8 mouse cellular contexts compared by ENCODE assay signal in the genomic region with DNA sequence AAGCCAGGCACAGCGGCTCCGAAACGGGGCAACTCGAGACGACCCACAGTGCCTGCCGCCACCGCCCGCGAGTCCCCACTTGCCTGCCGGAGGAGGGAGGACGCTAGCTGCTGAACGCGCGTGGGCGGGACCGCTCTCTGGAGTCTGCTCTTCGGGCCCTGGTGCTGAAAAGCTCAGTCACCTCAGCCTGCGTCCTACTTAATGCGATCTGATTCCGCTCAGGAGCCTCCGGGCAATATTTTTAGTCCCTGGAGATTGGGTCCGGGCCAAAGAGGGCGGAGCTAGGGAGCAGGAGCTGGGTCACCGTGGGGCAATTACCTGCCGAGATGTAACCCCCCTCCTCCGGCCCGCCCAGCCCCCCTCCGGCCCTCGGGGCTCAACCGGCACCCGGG. TPM values are rescaled to one million over a fixed set of nuclear protein-coding genes. Genes with fewer than 3 reads are reported as not detected.
DNase-seq lines count a peak whose midpoint lies in the region; ATAC-seq lines count a peak whose summit lies in the region.

No protein-coding gene starts in this region.

- peak overlapping the region; percentile 77 for H3K4me2 ChIP-seq in embryonic facial prominence, embryonic 13.5 days
- H3K4me2 ChIP-seq in heart, embryonic 11.5 days = peak overlapping the region; percentile 82
- peak overlapping the region; percentile 75 for H3K4me2 ChIP-seq in kidney, embryonic 16.5 days (replicated peaks; ENCODE audit: low read depth, low read length)
- H3K4me2 ChIP-seq in liver, embryonic 12.5 days = peak overlapping the region; percentile 97
- H3K4me2 ChIP-seq in stomach, embryonic 14.5 days (replicated peaks; ENCODE audit: low read depth, low read length) = peak overlapping the region; percentile 78

- peak overlapping the region; percentile 88 for H3K4me3 ChIP-seq in embryonic facial prominence, embryonic 13.5 days
- peak overlapping the region; percentile 87 for H3K4me3 ChIP-seq in heart, embryonic 11.5 days (ENCODE audit: low read depth, low read length)
- peak overlapping the region; percentile 80 for H3K4me3 ChIP-seq in kidney, embryonic 16.5 days (ENCODE audit: low read length)
- H3K4me3 ChIP-seq in liver, embryonic 12.5 days = peak overlapping the region; percentile 77
- peak overlapping the region; percentile 80 for H3K4me3 ChIP-seq in stomach, embryonic 14.5 days (ENCODE audit: low read depth, low read length)

- peaks cover 24% of the 10 kb centered on the region for H3K4me1 ChIP-seq in embryonic facial prominence, embryonic 13.5 days
- H3K4me1 ChIP-seq in heart, embryonic 11.5 days (ENCODE audit: control insufficient read depth, insufficient read depth, low read length) = peaks cover 20% of the 10 kb centered on the region
- peaks cover 26% of the 10 kb centered on the region for H3K4me1 ChIP-seq in kidney, embryonic 16.5 days (ENCODE audit: insufficient read depth, low read length)
- H3K4me1 ChIP-seq in liver, embryonic 12.5 days = peaks cover 27% of the 10 kb centered on the region
- H3K4me1 ChIP-seq in stomach, embryonic 14.5 days (ENCODE audit: control insufficient read depth, insufficient read depth, low read length) = peaks cover 12% of the 10 kb centered on the region; the same call in 1 of the 2 replicates

- 0% methylated on average over 31 of the region's 31 CpGs for WGBS in embryonic facial prominence, embryonic 13.5 days
- under 1% methylated on average over 29 of the region's 31 CpGs for WGBS in heart, embryonic 11.5 days (ENCODE audit: insufficient replicate concordance)
- 0% methylated on average over 31 of the region's 31 CpGs for WGBS in kidney, embryonic 16.5 days
- WGBS in liver, embryonic 12.5 days (ENCODE audit: insufficient replicate concordance) = under 1% methylated on average over 31 of the region's 31 CpGs
- WGBS in stomach, embryonic 14.5 days = under 1% methylated on average over 31 of the region's 31 CpGs

- DNase-seq in 3134 (ENCODE audit: extremely low read depth, insufficient read length, low spot score) = peak; percentile 83
- DNase-seq in adrenal gland, adult 8-10 months = peak; percentile 77
- DNase-seq in natural killer cell, adult 2 months (ENCODE audit: low spot score in 2 of 2) = peak; percentile 62 to 78

- no peaks in the 10 kb centered on the region for H3K27me3 ChIP-seq in embryonic facial prominence, embryonic 13.5 days
- 0 out of 2 replicates have a peak, but pooled peaks cover 2% of the 10 kb centered on the region for H3K27me3 ChIP-seq in heart, embryonic 11.5 days (ENCODE audit: control insufficient read depth, insufficient read depth, low read length)
- H3K27me3 ChIP-seq in kidney, embryonic 16.5 days (ENCODE audit: insufficient read depth, low read length) = no peaks in the 10 kb centered on the region
- peaks cover 42% of the 10 kb centered on the region for H3K27me3 ChIP-seq in liver, embryonic 12.5 days (replicated peaks)
- H3K27me3 ChIP-seq in stomach, embryonic 14.5 days (ENCODE audit: control insufficient read depth, insufficient read depth, low read length) = no peaks in the 10 kb centered on the region

- peak overlapping the region; percentile 92 for H3K27ac ChIP-seq in embryonic facial prominence, embryonic 13.5 days
- peak overlapping the region; percentile 65 for H3K27ac ChIP-seq in heart, embryonic 11.5 days (ENCODE audit: low read depth, low read length)
- peak overlapping the region; percentile 87 for H3K27ac ChIP-seq in kidney, embryonic 16.5 days (ENCODE audit: low read length)
- peak overlapping the region; percentile 57 for H3K27ac ChIP-seq in liver, embryonic 12.5 days
- peak overlapping the region; percentile 75; the same call in 1 of the 2 replicates for H3K27ac ChIP-seq in stomach, embryonic 14.5 days (ENCODE audit: low read length)

- ATAC-seq in embryonic facial prominence, embryonic 13.5 days (ENCODE audit: insufficient number of reproducible peaks, insufficient read depth, low FRiP score, low TSS enrichment, low read depth) = peak; percentile 76
- ATAC-seq in heart, embryonic 11.5 days (replicated peaks; ENCODE audit: insufficient number of reproducible peaks, low FRiP score, low TSS enrichment) = peak; percentile 41
- ATAC-seq in kidney, embryonic 16.5 days (ENCODE audit: low FRiP score, low TSS enrichment) = peak; percentile 47
- ATAC-seq in liver, embryonic 12.5 days = peak; percentile 32
- ATAC-seq in stomach, embryonic 14.5 days (ENCODE audit: insufficient number of reproducible peaks, insufficient read depth, low FRiP score, low read depth) = peak; percentile 33

- H3K9me3 ChIP-seq in embryonic facial prominence, embryonic 13.5 days = no peaks in the 10 kb centered on the region
- H3K9me3 ChIP-seq in heart, embryonic 11.5 days (replicated peaks; ENCODE audit: control insufficient read depth, low read length) = no peaks in the 10 kb centered on the region
- no peaks in the 10 kb centered on the region for H3K9me3 ChIP-seq in kidney, embryonic 16.5 days (ENCODE audit: low read length)
- H3K9me3 ChIP-seq in liver, embryonic 12.5 days (replicated peaks) = no peaks in the 10 kb centered on the region
- H3K9me3 ChIP-seq in stomach, embryonic 14.5 days (ENCODE audit: control insufficient read depth, low read depth, low read length) = no peaks in the 10 kb centered on the region

- peak overlapping the region; percentile 87 for H3K9ac ChIP-seq in embryonic facial prominence, embryonic 13.5 days
- H3K9ac ChIP-seq in heart, embryonic 11.5 days (ENCODE audit: low read depth, low read length) = peak overlapping the region; percentile 85
- peak overlapping the region; percentile 87 for H3K9ac ChIP-seq in kidney, embryonic 16.5 days (replicated peaks; ENCODE audit: low read length)
- H3K9ac ChIP-seq in liver, embryonic 12.5 days = peak overlapping the region; percentile 76
- peak overlapping the region; percentile 73 for H3K9ac ChIP-seq in stomach, embryonic 14.5 days (replicated peaks; ENCODE audit: low read depth, low read length)

- peaks cover 31% of the 10 kb centered on the region for H3K36me3 ChIP-seq in embryonic facial prominence, embryonic 13.5 days
- peaks cover 16% of the 10 kb centered on the region; the same call in 1 of the 2 replicates for H3K36me3 ChIP-seq in heart, embryonic 11.5 days (ENCODE audit: control insufficient read depth, insufficient read depth, low read length)
- peaks cover 24% of the 10 kb centered on the region; the same call in 1 of the 2 replicates for H3K36me3 ChIP-seq in kidney, embryonic 16.5 days (ENCODE audit: insufficient read depth, low read length)
- peaks cover 30% of the 10 kb centered on the region for H3K36me3 ChIP-seq in liver, embryonic 12.5 days
- H3K36me3 ChIP-seq in stomach, embryonic 14.5 days (ENCODE audit: control insufficient read depth, insufficient read depth, low read length) = peaks cover 28% of the 10 kb centered on the region

RNA-seq across cellular contexts. Expression of a gene that starts 0.5 kb away (rescaled TPM):
- total RNA-seq in adrenal gland, adult 8-10 months (2022) = 100 to 1,000 TPM in 3 of 4 experiments, 10 to 100 TPM in 1; 92.4 to 158 (median 132) TPM
- polyA plus RNA-seq in embryonic facial prominence, embryonic 13.5 days (2015; fragmentation: Nextera tagmentation; extraction: Ambion mirVana) = 25.3 and 28.7 TPM in 2 replicates
- polyA plus RNA-seq in heart, embryonic 11.5 days (2014; fragmentation: Nextera tagmentation; extraction: Ambion mirVana) = 12.3 and 12.7 TPM in 2 replicates
- 16.6 and 19.1 TPM in 2 replicates for polyA plus RNA-seq in kidney, embryonic 16.5 days (2015; fragmentation: Nextera tagmentation; extraction: Ambion mirVana)
- polyA plus RNA-seq in liver, embryonic 12.5 days (2016; fragmentation: Nextera tagmentation; extraction: Ambion mirVana) = 5.8 and 6.5 TPM in 2 replicates
- 18.3 and 19.8 TPM in 2 replicates for polyA plus RNA-seq in stomach, embryonic 14.5 days (2014; fragmentation: Nextera tagmentation; extraction: Ambion mirVana)

RNA-seq across cellular contexts. Expression of a gene that starts 17.1 kb away (rescaled TPM):
- total RNA-seq in adrenal gland, adult 8-10 months (2022) = 10 to 100 TPM in 3 of 4 experiments, 1 to 10 TPM in 1; 7.1 to 20.3 (median 15.2) TPM
- polyA plus RNA-seq in embryonic facial prominence, embryonic 13.5 days (2015; fragmentation: Nextera tagmentation; extraction: Ambion mirVana) = 12.8 and 13.8 TPM in 2 replicates
- 4.7 and 7.1 TPM in 2 replicates for polyA plus RNA-seq in heart, embryonic 11.5 days (2014; fragmentation: Nextera tagmentation; extraction: Ambion mirVana)
- polyA plus RNA-seq in kidney, embryonic 16.5 days (2015; fragmentation: Nextera tagmentation; extraction: Ambion mirVana) = 16.8 and 18.3 TPM in 2 replicates
- polyA plus RNA-seq in liver, embryonic 12.5 days (2016; fragmentation: Nextera tagmentation; extraction: Ambion mirVana) = 10.3 and 11.4 TPM in 2 replicates
- polyA plus RNA-seq in stomach, embryonic 14.5 days (2014; fragmentation: Nextera tagmentation; extraction: Ambion mirVana) = 9.1 and 9.5 TPM in 2 replicates

RNA-seq across cellular contexts. Expression of a gene that starts 27.7 kb away (rescaled TPM):
- 10 to 100 TPM; 29.7 to 43.1 (median 35.4) TPM for total RNA-seq in adrenal gland, adult 8-10 months (2022)
- 21.6 and 29.0 TPM in 2 replicates for polyA plus RNA-seq in embryonic facial prominence, embryonic 13.5 days (2015; fragmentation: Nextera tagmentation; extraction: Ambion mirVana)
- 13.3 and 15.7 TPM in 2 replicates for polyA plus RNA-seq in heart, embryonic 11.5 days (2014; fragmentation: Nextera tagmentation; extraction: Ambion mirVana)
- 22.6 and 23.8 TPM in 2 replicates for polyA plus RNA-seq in kidney, embryonic 16.5 days (2015; fragmentation: Nextera tagmentation; extraction: Ambion mirVana)
- polyA plus RNA-seq in liver, embryonic 12.5 days (2016; fragmentation: Nextera tagmentation; extraction: Ambion mirVana) = 5.1 and 6.8 TPM in 2 replicates
- polyA plus RNA-seq in stomach, embryonic 14.5 days (2014; fragmentation: Nextera tagmentation; extraction: Ambion mirVana) = 24.3 and 26.5 TPM in 2 replicates

RNA-seq across cellular contexts. Expression of a gene that starts 29.8 kb away (rescaled TPM):
- total RNA-seq in adrenal gland, adult 8-10 months (2022) = 10 to 100 TPM; 73.1 to 85.4 (median 80.7) TPM
- 49.0 and 53.1 TPM in 2 replicates for polyA plus RNA-seq in embryonic facial prominence, embryonic 13.5 days (2015; fragmentation: Nextera tagmentation; extraction: Ambion mirVana)
- polyA plus RNA-seq in heart, embryonic 11.5 days (2014; fragmentation: Nextera tagmentation; extraction: Ambion mirVana) = 11.3 and 15.6 TPM in 2 replicates
- polyA plus RNA-seq in kidney, embryonic 16.5 days (2015; fragmentation: Nextera tagmentation; extraction: Ambion mirVana) = 46.5 and 48.2 TPM in 2 replicates
- polyA plus RNA-seq in liver, embryonic 12.5 days (2016; fragmentation: Nextera tagmentation; extraction: Ambion mirVana) = 17.1 and 17.3 TPM in 2 replicates
- 28.6 and 29.4 TPM in 2 replicates for polyA plus RNA-seq in stomach, embryonic 14.5 days (2014; fragmentation: Nextera tagmentation; extraction: Ambion mirVana)

RNA-seq across cellular contexts. Expression of a gene that starts 34.6 kb away (rescaled TPM):
- 100 to 1,000 TPM; 153 to 192 (median 166) TPM for total RNA-seq in adrenal gland, adult 8-10 months (2022)
- 10.9 and 11.0 TPM in 2 replicates for polyA plus RNA-seq in embryonic facial prominence, embryonic 13.5 days (2015; fragmentation: Nextera tagmentation; extraction: Ambion mirVana)
- 16.0 and 23.5 TPM in 2 replicates for polyA plus RNA-seq in heart, embryonic 11.5 days (2014; fragmentation: Nextera tagmentation; extraction: Ambion mirVana)
- 13.4 and 13.7 TPM in 2 replicates for polyA plus RNA-seq in kidney, embryonic 16.5 days (2015; fragmentation: Nextera tagmentation; extraction: Ambion mirVana)
- 5.6 and 5.9 TPM in 2 replicates for polyA plus RNA-seq in liver, embryonic 12.5 days (2016; fragmentation: Nextera tagmentation; extraction: Ambion mirVana)
- 10.8 and 12.4 TPM in 2 replicates for polyA plus RNA-seq in stomach, embryonic 14.5 days (2014; fragmentation: Nextera tagmentation; extraction: Ambion mirVana)

Comparison
In these comparisons a context has a peak if more than half of its experiments do, and no peak if none do; other contexts are left out.
1. Peak in every context shown above with its lines: DNase-seq, ATAC-seq, H3K4me3 ChIP-seq and H3K27ac ChIP-seq.